Mouse (Mus musculus) right cerebral cortex, postnatal 10 days (tissue): Measurements from ENCODE around the gene Nhsl2.
A peak's percentile ranks its signal among the peaks of the same experiment; 100 is the strongest.
"Not testable (repeated sequence)": the region's sequence is repeated elsewhere in the genome, so short reads cannot be mapped to it uniquely, and the experiment has no call there.

Experiments used
- DNase-seq, 2 experiments: peaks; one replicate each; pipeline ENCODE4 v3.0.0; 2021; ENCODE audit warnings: low spot score in 2 of 2

The Nhsl2 gene

GRCm38 (mm10) chrX:101849281-101849821, at the start of gene Nhsl2:
Gene Nhsl2 (plus strand): TSS chrX:101849385.
- peak; percentile 29 for DNase-seq

GRCm38 (mm10) chrX:101805512-101805911, 43.7 kb upstream of the Nhsl2 start:
- peak in 1 of 2 experiments; percentile 27 for DNase-seq

GRCm38 (mm10) chrX:101811750-101812149, 37.4 kb upstream of the Nhsl2 start:
- no peak for DNase-seq

- no peak for DNase-seq
These were observed 30.0 kb upstream of the Nhsl2 start for GRCm38 (mm10) chrX:101819163-101819562.

GRCm38 (mm10) chrX:101819980-101820379, 29.2 kb upstream of the Nhsl2 start:
- not testable (repeated sequence) for DNase-seq

- DNase-seq, result no peak
These were observed 1.9 kb upstream of the Nhsl2 start for GRCm38 (mm10) chrX:101847191-101847795.

- DNase-seq, result no peak
These were observed 841 bp downstream of the Nhsl2 start for GRCm38 (mm10) chrX:101849901-101850551.

GRCm38 (mm10) chrX:101851566-101852354, 2.6 kb downstream of the Nhsl2 start:
- DNase-seq, result no peak

GRCm38 (mm10) chrX:101863666-101864378, 14.6 kb downstream of the Nhsl2 start:
- DNase-seq, result no peak

- DNase-seq, result no peak
These were observed 15.6 kb downstream of the Nhsl2 start for GRCm38 (mm10) chrX:101864788-101865187.

GRCm38 (mm10) chrX:101874147-101874546, 25.0 kb downstream of the Nhsl2 start:
- DNase-seq, result no peak

- DNase-seq, result no peak
These were observed 25.7 kb downstream of the Nhsl2 start for GRCm38 (mm10) chrX:101874901-101875300.

- no peak for DNase-seq
These were observed 27.0 kb downstream of the Nhsl2 start for GRCm38 (mm10) chrX:101876136-101876535.

- no peak for DNase-seq
These were observed 28.7 kb downstream of the Nhsl2 start for GRCm38 (mm10) chrX:101877840-101878239.

GRCm38 (mm10) chrX:101878546-101878945, 29.4 kb downstream of the Nhsl2 start:
- DNase-seq, result no peak

GRCm38 (mm10) chrX:101882141-101882751, 33.1 kb downstream of the Nhsl2 start:
- no peak for DNase-seq

- DNase-seq, result no peak
These were observed 40.2 kb downstream of the Nhsl2 start for GRCm38 (mm10) chrX:101889384-101889783.

GRCm38 (mm10) chrX:101889813-101890469, 40.8 kb downstream of the Nhsl2 start:
- DNase-seq, result peak in 1 of 2 experiments; percentile 32

GRCm38 (mm10) chrX:101893796-101894195, 44.6 kb downstream of the Nhsl2 start:
- no peak for DNase-seq

GRCm38 (mm10) chrX:101898341-101898740, 49.2 kb downstream of the Nhsl2 start:
- DNase-seq, result no peak
